Mouse (Mus musculus) spleen, postnatal 4 days (tissue): ENCODE measurements around the gene Tnik.

ENCODE experiments used
- DNase-seq, 2 experiments: peaks; one replicate each; pipeline ENCODE4 v3.0.0; 2022; ENCODE audit warnings: low spot score in 2 of 2

Gene Tnik

GRCm38 (mm10) chr3:28612330-28612729 is 349.3 kb downstream of the Tnik start:
- DNase-seq: no peak

- no peak for DNase-seq
Observed at GRCm38 (mm10) chr3:28616386-28616785, 353.4 kb downstream of the Tnik start.

GRCm38 (mm10) chr3:28617008-28617627 is 354.1 kb downstream of the Tnik start:
- no peak for DNase-seq

GRCm38 (mm10) chr3:28621792-28622191 is 358.8 kb downstream of the Tnik start:
- no peak for DNase-seq

GRCm38 (mm10) chr3:28626816-28627215 is 363.8 kb downstream of the Tnik start:
- DNase-seq: no peak

- DNase-seq: no peak
Observed at GRCm38 (mm10) chr3:28636778-28637177, 373.8 kb downstream of the Tnik start.

GRCm38 (mm10) chr3:28638957-28639356 is 375.9 kb downstream of the Tnik start:
- DNase-seq: no peak

GRCm38 (mm10) chr3:28643252-28643947 is 380.4 kb downstream of the Tnik start:
- no peak for DNase-seq

GRCm38 (mm10) chr3:28652574-28652973 is 389.6 kb downstream of the Tnik start:
- DNase-seq: no peak

GRCm38 (mm10) chr3:28653043-28653442 is 390.0 kb downstream of the Tnik start:
- no peak for DNase-seq

GRCm38 (mm10) chr3:28654740-28655139 is 391.7 kb downstream of the Tnik start:
- DNase-seq: no peak

GRCm38 (mm10) chr3:28658349-28658748 is 395.3 kb downstream of the Tnik start:
- no peak for DNase-seq

- DNase-seq: no peak
Observed at GRCm38 (mm10) chr3:28680851-28681250, 417.8 kb downstream of the Tnik start.

GRCm38 (mm10) chr3:28681866-28682265 is 418.9 kb downstream of the Tnik start:
- DNase-seq: no peak

- no peak for DNase-seq
Observed at GRCm38 (mm10) chr3:28682411-28682810, 419.4 kb downstream of the Tnik start.

- DNase-seq: no peak
Observed at GRCm38 (mm10) chr3:28685510-28685909, 422.5 kb downstream of the Tnik start.

GRCm38 (mm10) chr3:28694811-28695210 is 431.8 kb downstream of the Tnik start:
- DNase-seq: no peak

- DNase-seq: no peak
Observed at GRCm38 (mm10) chr3:28695608-28696007, 432.6 kb downstream of the Tnik start.

GRCm38 (mm10) chr3:28696162-28696561 is 433.1 kb downstream of the Tnik start:
- DNase-seq: no peak

- DNase-seq: no peak
Observed at GRCm38 (mm10) chr3:28697797-28698196, 434.8 kb downstream of the Tnik start, which contains the start of gene Slc2a2. Gene Slc2a2 (plus strand): TSS chr3:28697903.

GRCm38 (mm10) chr3:28699601-28700000 is 436.6 kb downstream of the Tnik start:
- DNase-seq: no peak

- DNase-seq: no peak
Observed at GRCm38 (mm10) chr3:28705522-28706137, 442.6 kb downstream of the Tnik start.

GRCm38 (mm10) chr3:28706736-28707135 is 443.7 kb downstream of the Tnik start:
- DNase-seq: no peak
